Mouse (Mus musculus): ENCODE data around the gene Tctn1.

- TF ChIP-seq CTCF (IDR thresholded peaks at IDR 0.05; ENCODE audit: low read depth) = no peak
- no peak for TF ChIP-seq EP300 (IDR thresholded peaks at IDR 0.05; ENCODE audit: low read depth)
Observed at GRCm38 (mm10) chr5:122190465-122190864, 73.8 kb downstream of the Tctn1 start.
